9 mouse cellular contexts compared by ENCODE assay signal in the genomic region with DNA sequence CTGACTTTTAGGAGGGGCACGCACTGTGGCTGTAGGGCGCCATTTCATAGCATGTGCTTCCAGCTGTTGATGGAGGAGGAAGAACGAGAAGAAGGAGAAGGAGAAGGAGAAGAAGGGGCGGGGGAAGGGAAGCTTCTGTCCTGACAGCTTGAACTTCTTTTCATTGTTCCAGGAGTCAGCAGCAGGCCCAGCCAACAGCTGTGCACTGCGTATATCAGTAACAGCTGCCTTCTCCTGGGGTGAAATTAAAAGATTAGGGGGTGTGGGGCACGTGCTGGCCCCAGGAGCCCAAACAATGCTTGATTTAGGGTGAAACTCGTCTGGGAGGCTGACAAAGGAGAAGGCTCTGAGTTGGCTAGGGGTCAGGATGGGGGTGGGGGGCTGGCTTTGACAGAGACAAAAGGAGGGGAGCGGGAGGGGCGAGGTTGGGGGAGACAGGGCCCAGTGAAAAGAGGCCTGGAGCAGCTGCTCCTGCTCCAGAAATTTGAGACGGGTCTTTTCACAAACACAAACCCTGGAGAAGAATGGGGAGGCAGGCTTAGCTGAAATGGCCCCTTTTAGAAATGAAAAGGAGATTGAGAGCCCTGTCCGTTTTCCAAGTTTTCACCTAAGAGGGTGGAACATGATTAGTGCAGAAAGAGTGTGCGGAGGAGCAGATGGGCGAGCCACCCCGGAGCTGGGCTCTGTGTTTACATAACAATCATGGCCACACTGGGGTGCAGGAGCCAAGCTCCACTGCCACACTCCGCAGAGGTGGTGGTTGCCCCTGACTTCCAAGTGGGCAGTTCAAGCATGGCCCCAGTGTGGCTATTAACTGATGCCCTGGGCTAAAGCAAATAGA.
DNase-seq lines count a peak whose midpoint lies in the region; ATAC-seq and TF ChIP-seq lines count a peak whose summit lies in the region.
"Had no signal": no experiment of that assay in that cellular context is flagged by ENCODE, and none has a peak within 500 bp of the region (broad histone marks: within the 10 kb centered on the region; RNA-seq: fewer than 3 reads in every experiment).

No protein-coding gene starts in this region.

- H3K27me3 ChIP-seq in hindbrain, postnatal 0 days (ENCODE audit: insufficient read depth, low read length): no peaks in the 10 kb centered on the region
- peaks cover 19% of the 10 kb centered on the region for H3K27me3 ChIP-seq in neural tube, embryonic 15.5 days (replicated peaks)

- no peaks in the 10 kb centered on the region for H3K9me3 ChIP-seq in hindbrain, postnatal 0 days (ENCODE audit: low read length)
- no peaks in the 10 kb centered on the region for H3K9me3 ChIP-seq in neural tube, embryonic 15.5 days (replicated peaks)
- H3K9me3 ChIP-seq: heart, embryonic 13.5 days had no signal

- peak overlapping the region; percentile 36; the same call in 1 of the 2 replicates for H3K27ac ChIP-seq in hindbrain, postnatal 0 days
- H3K27ac ChIP-seq in neural tube, embryonic 15.5 days (replicated peaks): peak overlapping the region; percentile 49
- H3K27ac ChIP-seq: heart, embryonic 13.5 days had no signal

- H3K4me1 ChIP-seq in hindbrain, postnatal 0 days (ENCODE audit: insufficient read depth, low read length): peaks cover 41% of the 10 kb centered on the region
- H3K4me1 ChIP-seq in neural tube, embryonic 15.5 days: peaks cover 50% of the 10 kb centered on the region

- peak; percentile 65 for ATAC-seq in hindbrain, postnatal 0 days
- peak; percentile 49 for ATAC-seq in neural tube, embryonic 15.5 days (ENCODE audit: low FRiP score)

- no peak overlapping the region for H3K4me2 ChIP-seq in hindbrain, postnatal 0 days (ENCODE audit: low read depth, low read length)
- H3K4me2 ChIP-seq in neural tube, embryonic 15.5 days: no peak overlapping the region
- H3K4me2 ChIP-seq: heart, embryonic 13.5 days had no signal

- H3K4me3 ChIP-seq in hindbrain, postnatal 0 days (ENCODE audit: low read length): no peak overlapping the region
- no peak overlapping the region for H3K4me3 ChIP-seq in neural tube, embryonic 15.5 days (replicated peaks)
- H3K4me3 ChIP-seq: heart, embryonic 13.5 days had no signal

- no peak overlapping the region for H3K9ac ChIP-seq in hindbrain, postnatal 0 days (replicated peaks; ENCODE audit: low read length)
- no peak overlapping the region for H3K9ac ChIP-seq in neural tube, embryonic 15.5 days (replicated peaks)
- H3K9ac ChIP-seq: heart, embryonic 13.5 days had no signal

- peak; percentile 78 to 84 for DNase-seq in kidney, postnatal 4 days
- no peak for DNase-seq in kidney, postnatal 14 days
- peak; percentile 82 for DNase-seq in embryo, embryonic 9.5 days (ENCODE audit: extremely low spot score)
- DNase-seq in hindbrain, postnatal 0 days (ENCODE audit: low spot score): peak; percentile 70
- DNase-seq in thymus, postnatal 10 days (ENCODE audit: low spot score in 2 of 2): no peak
- no peak for DNase-seq in heart, adult 9 months (ENCODE audit: low spot score in 2 of 2)
- DNase-seq in thymus, postnatal 14 days: no peak

- WGBS in hindbrain, postnatal 0 days: 17% methylated on average over 15 of the region's 15 CpGs
- WGBS in neural tube, embryonic 15.5 days: 11% methylated on average over 15 of the region's 15 CpGs

- H3K36me3 ChIP-seq in hindbrain, postnatal 0 days (ENCODE audit: insufficient read depth, low read length): no peaks in the 10 kb centered on the region
- no peaks in the 10 kb centered on the region for H3K36me3 ChIP-seq in neural tube, embryonic 15.5 days
- H3K36me3 ChIP-seq: heart, embryonic 13.5 days had no signal

- 0 out of 2 replicates have a peak, but pooled peaks have one; percentile 3 for TF ChIP-seq CTCF in hindbrain, postnatal 0 days (IDR thresholded peaks at IDR 0.05; ENCODE audit: low read depth)

Comparison
In these comparisons a context has a peak if more than half of its experiments do, and no peak if none do; other contexts are left out.
1. DNase-seq: peak in kidney, postnatal 4 days (2 of 2), embryo, embryonic 9.5 days (single experiment) and hindbrain, postnatal 0 days (single experiment); none in kidney, postnatal 14 days (single experiment), thymus, postnatal 10 days (0 of 2), heart, adult 9 months (0 of 2) and thymus, postnatal 14 days (single experiment).